Mouse (Mus musculus): Measurements from ENCODE around the gene Ccdc51.

GRCm38 (mm10) chr9:109111101-109111500 is 28.8 kb downstream of the Ccdc51 start:
- TF ChIP-seq CTCF (IDR thresholded peaks at IDR 0.05; ENCODE audit: low read depth, low read length) (no peak), POLR2A (IDR thresholded peaks at IDR 0.05; ENCODE audit: borderline replicate concordance, low read depth, low read length) (no peak)

Measured in bone marrow macrophage, adult 2 months (primary cell).